Mouse (Mus musculus) olfactory bulb, adult 2 months (tissue): Measurements from ENCODE around the gene Klf13.

Source experiments
- CTCF ChIP-seq: fragments of 200-500 bp; IDR thresholded peaks from 2 replicates; pipeline ENCODE4 v1.5.1; 2012; ENCODE audit warnings: low read depth, mild to moderate bottlenecking, low read length, moderate library complexity; ENCODE audit not compliant: insufficient read depth
- POLR2A ChIP-seq: fragments of 200-500 bp; IDR thresholded peaks from 2 replicates; pipeline ENCODE4 v1.6.1; 2012; ENCODE audit warnings: mild to moderate bottlenecking, low read depth, low read length, moderate library complexity; ENCODE audit not compliant: insufficient read depth

GRCm38 (mm10) chr7:63955440-63955839 lies 16.7 kb upstream of the Klf13 start:
- no peak for TF ChIP-seq POLR2A
- TF ChIP-seq CTCF, result no peak
